Mouse (Mus musculus) C2C12 (cell line): ENCODE measurements at regions not wholly inside any gene's neighbourhood (a gene's known extent, or its start where the extent isn't known, plus 50 kb on each side); places are given as distances from the start of the nearest gene placed in this dataset.

Experiments used
- CEBPB ChIP-seq: IDR thresholded peaks from one replicate; pipeline ENCODE4 v1.6.1; 2011; ENCODE audit warnings: low read depth, mild to moderate bottlenecking, control low read depth, moderate library complexity
- CTCF ChIP-seq: IDR thresholded peaks from one replicate; pipeline ENCODE4 v1.5.1; 2011; ENCODE audit not compliant: control insufficient read depth, insufficient read depth, insufficient read length
- FOSL1 ChIP-seq: IDR thresholded peaks from one replicate; pipeline ENCODE4 v1.8.0; 2011; ENCODE audit warnings: mild to moderate bottlenecking, low read length; ENCODE audit not compliant: poor library complexity, insufficient read depth, severe bottlenecking
- MAX ChIP-seq: IDR thresholded peaks from one replicate; pipeline ENCODE4 v1.6.1; 2011; ENCODE audit warnings: mild to moderate bottlenecking, control low read depth
- MYOD1 ChIP-seq: IDR thresholded peaks from one replicate; pipeline ENCODE4 v1.6.1; 2011; ENCODE audit warnings: low read depth; ENCODE audit not compliant: control insufficient read depth, insufficient read length
- MYOG ChIP-seq: IDR thresholded peaks from one replicate; pipeline ENCODE4 v1.6.1; 2011; ENCODE audit not compliant: control insufficient read depth, insufficient read length; ENCODE audit errors: extremely low read depth
- USF1 ChIP-seq: IDR thresholded peaks from one replicate; pipeline ENCODE4 v1.6.1; 2011; ENCODE audit warnings: low read depth, mild to moderate bottlenecking, control low read depth, moderate library complexity

DNA sequence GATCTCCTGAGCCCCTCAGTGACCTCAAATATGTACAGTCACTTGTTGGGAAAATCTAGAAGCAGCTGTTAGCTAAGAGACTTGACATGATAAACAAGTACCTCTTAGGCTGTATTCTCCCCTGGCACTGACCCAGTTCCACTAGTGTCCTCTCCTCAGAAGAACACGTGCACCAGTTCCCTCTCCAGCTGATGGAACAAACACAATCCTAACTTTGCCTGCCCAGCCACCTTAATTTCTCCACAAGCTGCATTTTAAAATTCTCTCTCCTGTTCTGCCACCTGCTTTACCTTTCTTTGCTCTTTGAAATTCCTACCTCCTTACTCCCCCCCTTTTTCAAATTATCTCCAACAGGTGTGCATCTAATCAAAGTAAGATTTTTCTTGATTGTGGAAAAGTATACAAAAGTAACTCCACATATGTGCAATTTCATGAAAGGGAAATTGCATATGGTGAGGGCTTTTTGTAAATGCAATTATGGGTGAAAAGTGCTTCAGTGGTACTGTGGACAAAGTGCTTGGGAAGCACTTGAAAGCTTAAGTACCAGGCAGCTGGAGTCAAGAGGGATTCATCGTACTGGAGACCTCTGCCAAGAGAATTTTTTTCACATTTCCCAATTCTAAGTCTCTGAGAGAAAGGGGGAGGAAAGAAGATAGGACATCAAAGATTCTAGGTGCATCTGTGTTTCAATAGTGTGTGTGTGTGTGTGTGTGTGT, 590.7 kb upstream of the Acvr2a start:
- TF ChIP-seq CTCF (no peak), MAX (no peak), CEBPB (no peak), USF1 (no peak), MYOG (no peak), MYOD1 (no peak), FOSL1 (no peak)
